Mouse (Mus musculus) urinary bladder, postnatal 10 days (tissue): Measurements from ENCODE around the gene Hist1h3g.
"Not testable (repeated sequence)": the region's sequence is repeated elsewhere in the genome, so short reads cannot be mapped to it uniquely, and the experiment has no call there.

Source experiments
- DNase-seq: peaks from one replicate; pipeline ENCODE4 v3.0.0; 2022; ENCODE audit warnings: low spot score

Gene Hist1h3g

GRCm38 (mm10) chr13:23560699-23561098, 25.5 kb downstream of the Hist1h3g start:
- not testable (repeated sequence) for DNase-seq

GRCm38 (mm10) chr13:23561531-23561882, 26.3 kb downstream of the Hist1h3g start:
- DNase-seq: not testable (repeated sequence)

- peak; percentile 64 for DNase-seq
These were observed 26.8 kb downstream of the Hist1h3g start, which contains the start of gene Hist1h3e for GRCm38 (mm10) chr13:23561883-23562659. Gene Hist1h3e, minus strand, starts transcription at chr13:23562369.

GRCm38 (mm10) chr13:23562699-23563462, 27.7 kb downstream of the Hist1h3g start:
- DNase-seq: no peak

GRCm38 (mm10) chr13:23564482-23564881, 29.3 kb downstream of the Hist1h3g start:
- no peak for DNase-seq

- not testable (repeated sequence) for DNase-seq
These were observed 35.2 kb downstream of the Hist1h3g start for GRCm38 (mm10) chr13:23570261-23571021.

- DNase-seq: no peak
These were observed 35.8 kb downstream of the Hist1h3g start, which contains the start of the genes Hist1h2ae and Hist1h2bg for GRCm38 (mm10) chr13:23571022-23571503. Gene Hist1h2ae, minus strand, starts transcription at chr13:23571220. Gene Hist1h2bg, plus strand, starts transcription at chr13:23571396.

GRCm38 (mm10) chr13:23571504-23572217, 36.4 kb downstream of the Hist1h3g start:
- not testable (repeated sequence) for DNase-seq

- no peak for DNase-seq
These were observed 37.2 kb downstream of the Hist1h3g start for GRCm38 (mm10) chr13:23572218-23573033.

- DNase-seq: not testable (repeated sequence)
These were observed 38.0 kb downstream of the Hist1h3g start for GRCm38 (mm10) chr13:23573034-23573897.

- DNase-seq: peak; percentile 48
These were observed 38.8 kb downstream of the Hist1h3g start, which contains the start of the genes Hist1h2bf and Hist1h2ad for GRCm38 (mm10) chr13:23573898-23574524. Gene Hist1h2bf, minus strand, starts transcription at chr13:23574196. Gene Hist1h2ad, plus strand, starts transcription at chr13:23574381.

GRCm38 (mm10) chr13:23574546-23575170, 39.4 kb downstream of the Hist1h3g start:
- DNase-seq: not testable (repeated sequence)

- DNase-seq: no peak
These were observed 40.1 kb downstream of the Hist1h3g start, which contains the start of gene Hist1h3d for GRCm38 (mm10) chr13:23575271-23575851. Gene Hist1h3d, plus strand, starts transcription at chr13:23575763.

GRCm38 (mm10) chr13:23575864-23576313, 40.7 kb downstream of the Hist1h3g start:
- DNase-seq: not testable (repeated sequence)

GRCm38 (mm10) chr13:23576351-23576881, 41.2 kb downstream of the Hist1h3g start:
- DNase-seq: no peak

GRCm38 (mm10) chr13:23576906-23577639, 41.9 kb downstream of the Hist1h3g start:
- no peak for DNase-seq

- no peak for DNase-seq
These were observed 42.6 kb downstream of the Hist1h3g start for GRCm38 (mm10) chr13:23577835-23578234.
